Mouse (Mus musculus): ENCODE results near the gene Sgcb. TPM values are rescaled to one million over a fixed set of nuclear protein-coding genes. Genes with fewer than 3 reads are reported as not detected.

Sgcb gene
- polyA plus RNA-seq, 1 experiment, result 16.9 TPM

DNA sequence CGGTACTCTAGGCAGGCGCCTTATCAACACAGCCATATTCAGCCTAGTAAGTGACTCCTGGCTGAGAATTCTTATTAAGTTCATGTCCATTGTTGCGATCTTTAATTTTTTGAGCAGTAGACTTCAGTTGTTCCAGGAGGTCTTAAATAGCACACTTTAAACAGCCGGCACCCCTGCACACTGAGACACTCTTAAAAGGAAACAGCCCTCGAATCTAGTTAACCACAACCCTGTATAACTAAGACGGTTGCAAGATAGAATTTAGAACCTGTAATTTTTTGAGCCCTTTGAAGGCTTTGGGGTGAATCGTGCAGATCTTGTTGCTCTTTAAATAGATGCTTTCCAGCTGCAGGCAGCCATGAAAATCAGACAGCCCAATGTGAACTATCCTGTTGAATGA lies 32.4 kb downstream of the Sgcb start:
- Histone ChIP-seq H3K4me1 (ENCODE audit: control insufficient read depth, insufficient read depth, low read length) (no peaks in the 10 kb centered on the region), H3K27ac (ENCODE audit: insufficient read depth, low read depth, low read length) (no peak overlapping the region), H3K4me3 (ENCODE audit: insufficient read depth, low read length) (no peak overlapping the region)
- TF ChIP-seq CTCF (IDR thresholded peaks at IDR 0.05; ENCODE audit: low read depth, low read length), result no peak
- no peak for TF ChIP-seq POLR2A (IDR thresholded peaks at IDR 0.05; ENCODE audit: borderline replicate concordance, low read depth, low read length)

GRCm38 (mm10) chr5:73613296-73613695 lies 34.3 kb downstream of the Sgcb start:
- no peaks in the 10 kb centered on the region for H3K4me1 ChIP-seq (ENCODE audit: control insufficient read depth, insufficient read depth, low read length)
- no peak for TF ChIP-seq CTCF (IDR thresholded peaks at IDR 0.05; ENCODE audit: low read depth, low read length)
- TF ChIP-seq POLR2A (IDR thresholded peaks at IDR 0.05; ENCODE audit: borderline replicate concordance, low read depth, low read length), result no peak
- H3K27ac ChIP-seq (ENCODE audit: insufficient read depth, low read depth, low read length), result no peak overlapping the region

GRCm38 (mm10) chr5:73611071-73611470 lies 36.5 kb downstream of the Sgcb start:
- Histone ChIP-seq H3K27ac (ENCODE audit: insufficient read depth, low read depth, low read length) (no peak overlapping the region), H3K4me3 (ENCODE audit: insufficient read depth, low read length) (no peak overlapping the region), H3K4me1 (ENCODE audit: control insufficient read depth, insufficient read depth, low read length) (no peaks in the 10 kb centered on the region)
- TF ChIP-seq POLR2A (IDR thresholded peaks at IDR 0.05; ENCODE audit: borderline replicate concordance, low read depth, low read length) (no peak), CTCF (IDR thresholded peaks at IDR 0.05; ENCODE audit: low read depth, low read length) (no peak)

More at GRCm38 (mm10) chr5:73613296-73613695, 34.3 kb downstream of the Sgcb start:
- H3K4me3 ChIP-seq (ENCODE audit: insufficient read depth, low read length), result no peak overlapping the region

DNA sequence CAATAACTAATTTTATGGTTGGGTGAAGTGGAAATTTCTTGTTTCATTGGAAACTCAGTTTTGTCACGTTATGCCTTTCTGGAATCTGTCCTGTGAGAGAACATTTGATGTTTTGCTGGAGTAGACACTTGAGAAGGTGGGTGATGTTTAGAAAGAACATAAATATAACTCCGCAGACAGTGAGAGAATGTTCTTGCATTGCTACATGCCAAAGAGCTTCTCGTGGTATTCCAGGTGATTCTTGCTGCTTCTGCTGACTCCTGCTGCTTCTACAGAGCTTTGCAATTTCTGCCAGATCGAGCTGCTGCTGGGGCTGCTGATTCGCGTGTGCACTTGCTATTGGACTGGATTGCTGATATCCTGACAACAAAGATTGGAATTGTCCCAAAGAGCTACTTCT lies 42.6 kb downstream of the Sgcb start:
- Histone ChIP-seq H3K27ac (ENCODE audit: insufficient read depth, low read depth, low read length) (no peak overlapping the region), H3K4me1 (ENCODE audit: control insufficient read depth, insufficient read depth, low read length) (no peaks in the 10 kb centered on the region), H3K4me3 (ENCODE audit: insufficient read depth, low read length) (no peak overlapping the region)
- TF ChIP-seq CTCF (IDR thresholded peaks at IDR 0.05; ENCODE audit: low read depth, low read length) (no peak), POLR2A (IDR thresholded peaks at IDR 0.05; ENCODE audit: borderline replicate concordance, low read depth, low read length) (no peak)

- Histone ChIP-seq H3K27ac (ENCODE audit: insufficient read depth, low read depth, low read length) (no peak overlapping the region), H3K4me1 (ENCODE audit: control insufficient read depth, insufficient read depth, low read length) (no peaks in the 10 kb centered on the region), H3K4me3 (ENCODE audit: insufficient read depth, low read length) (no peak overlapping the region)
- TF ChIP-seq CTCF (IDR thresholded peaks at IDR 0.05; ENCODE audit: low read depth, low read length) (no peak), POLR2A (IDR thresholded peaks at IDR 0.05; ENCODE audit: borderline replicate concordance, low read depth, low read length) (no peak)
Observed at GRCm38 (mm10) chr5:73604542-73604941, 43.0 kb downstream of the Sgcb start.

DNA sequence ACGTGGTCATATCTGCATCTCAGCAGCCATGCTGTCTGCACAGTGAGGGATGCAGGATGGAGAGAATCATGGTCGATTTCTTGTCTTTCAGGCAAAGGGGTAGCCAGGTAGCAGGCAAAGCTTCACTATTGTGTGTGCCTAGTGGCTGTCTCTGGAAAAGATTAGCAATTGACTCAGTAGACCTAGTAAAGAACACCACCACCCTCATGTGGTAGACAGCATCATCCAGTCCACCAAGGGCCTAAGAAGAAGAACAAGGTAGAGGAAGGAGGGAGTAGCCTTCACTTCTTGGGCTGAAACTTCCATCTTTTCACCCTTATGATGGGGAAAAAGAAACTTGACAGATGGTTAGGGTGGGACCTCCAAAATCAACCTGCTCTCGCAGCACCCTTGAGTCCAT lies 44.7 kb downstream of the Sgcb start:
- Histone ChIP-seq H3K4me1 (ENCODE audit: control insufficient read depth, insufficient read depth, low read length) (no peaks in the 10 kb centered on the region), H3K27ac (ENCODE audit: insufficient read depth, low read depth, low read length) (no peak overlapping the region), H3K4me3 (ENCODE audit: insufficient read depth, low read length) (no peak overlapping the region)
- TF ChIP-seq CTCF (IDR thresholded peaks at IDR 0.05; ENCODE audit: low read depth, low read length), result no peak
- TF ChIP-seq POLR2A (IDR thresholded peaks at IDR 0.05; ENCODE audit: borderline replicate concordance, low read depth, low read length), result no peak

GRCm38 (mm10) chr5:73601361-73601763 lies 46.2 kb downstream of the Sgcb start:
- TF ChIP-seq POLR2A (IDR thresholded peaks at IDR 0.05; ENCODE audit: borderline replicate concordance, low read depth, low read length), result no peak
- TF ChIP-seq CTCF (IDR thresholded peaks at IDR 0.05; ENCODE audit: low read depth, low read length), result no peak
- Histone ChIP-seq H3K27ac (ENCODE audit: insufficient read depth, low read depth, low read length) (no peak overlapping the region), H3K4me3 (ENCODE audit: insufficient read depth, low read length) (no peak overlapping the region), H3K4me1 (ENCODE audit: control insufficient read depth, insufficient read depth, low read length) (no peaks in the 10 kb centered on the region)

DNA sequence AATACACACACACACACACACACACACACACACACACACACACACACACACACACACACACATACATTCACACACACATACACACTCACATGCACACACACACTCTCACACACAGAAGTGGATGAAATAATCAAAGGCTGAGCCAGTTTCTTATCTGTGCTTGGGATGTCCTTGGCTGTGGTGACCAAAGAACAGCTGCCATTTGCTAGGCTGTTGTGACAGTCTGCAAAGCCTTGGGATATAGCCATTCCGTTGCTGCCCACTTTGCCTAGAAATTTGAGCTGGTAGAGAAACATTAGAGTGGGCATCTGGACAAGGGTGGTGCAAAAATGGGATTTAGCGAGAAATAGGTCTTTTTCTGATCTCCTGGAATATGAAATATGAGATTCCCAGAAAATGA lies 47.6 kb downstream of the Sgcb start:
- Histone ChIP-seq H3K4me3 (ENCODE audit: insufficient read depth, low read length) (no peak overlapping the region), H3K27ac (ENCODE audit: insufficient read depth, low read depth, low read length) (no peak overlapping the region), H3K4me1 (ENCODE audit: control insufficient read depth, insufficient read depth, low read length) (no peaks in the 10 kb centered on the region)
- TF ChIP-seq CTCF (IDR thresholded peaks at IDR 0.05; ENCODE audit: low read depth, low read length) (no peak), POLR2A (IDR thresholded peaks at IDR 0.05; ENCODE audit: borderline replicate concordance, low read depth, low read length) (no peak)

DNA sequence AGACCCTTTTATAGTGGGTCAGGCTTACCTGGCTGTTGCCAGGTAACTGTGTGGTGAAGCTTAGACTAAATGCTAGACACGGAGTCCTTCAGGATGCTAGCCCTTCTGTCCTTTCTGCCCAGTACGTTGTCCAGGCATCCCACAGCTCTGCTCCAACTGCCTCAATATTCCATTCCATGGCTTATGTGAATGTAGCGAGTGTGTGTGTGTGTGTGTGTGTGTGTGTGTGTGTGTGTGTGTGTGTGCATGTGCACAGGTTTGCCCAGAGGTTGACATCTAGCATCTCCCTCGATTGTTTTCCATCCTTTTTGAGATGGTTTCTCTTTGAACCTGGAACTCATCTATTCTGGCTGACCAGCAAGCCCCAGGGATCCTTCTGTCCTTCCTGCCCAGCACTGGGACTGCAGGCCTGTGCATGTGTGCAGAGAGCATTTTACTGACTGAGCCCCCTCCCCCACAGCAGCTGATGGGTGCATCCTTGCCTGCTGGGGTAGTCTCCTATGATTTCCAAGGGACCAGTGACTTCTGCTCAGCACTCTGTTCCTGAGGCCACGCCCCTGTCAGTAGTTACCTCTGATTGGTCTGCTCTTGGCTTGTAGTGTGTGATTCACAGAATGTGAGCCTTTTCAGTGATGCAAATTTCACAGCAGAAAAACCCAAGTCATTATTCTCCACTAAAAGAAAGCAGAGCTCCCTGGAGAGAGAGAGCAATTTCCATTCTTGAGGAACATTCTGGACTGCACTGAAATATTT lies 48.5 kb downstream of the Sgcb start:
- no peaks in the 10 kb centered on the region for H3K4me1 ChIP-seq (ENCODE audit: control insufficient read depth, insufficient read depth, low read length)
- TF ChIP-seq CTCF (IDR thresholded peaks at IDR 0.05; ENCODE audit: low read depth, low read length) (no peak), POLR2A (IDR thresholded peaks at IDR 0.05; ENCODE audit: borderline replicate concordance, low read depth, low read length) (no peak)
- no peak overlapping the region for H3K27ac ChIP-seq (ENCODE audit: insufficient read depth, low read depth, low read length)
- H3K4me3 ChIP-seq (ENCODE audit: insufficient read depth, low read length), result no peak overlapping the region

DNA sequence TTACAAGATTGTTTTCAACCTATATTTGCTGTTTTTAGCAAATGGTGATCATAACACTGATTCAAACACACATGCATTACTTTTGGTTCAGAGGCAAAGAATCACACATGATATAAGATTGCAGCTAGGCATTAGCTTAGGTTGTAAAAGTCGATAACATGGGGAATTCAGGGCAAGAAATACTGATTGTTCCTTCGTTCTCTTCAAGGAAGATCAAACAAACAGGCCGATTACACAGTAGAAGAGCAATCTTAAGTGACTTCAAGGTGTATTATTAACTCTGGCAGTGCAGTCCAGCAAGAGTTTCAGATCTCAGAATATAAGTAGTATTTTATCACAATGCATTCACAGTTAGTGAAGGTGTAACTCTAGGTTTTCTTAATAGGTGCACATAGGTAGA lies 60.5 kb downstream of the Sgcb start:
- TF ChIP-seq POLR2A (IDR thresholded peaks at IDR 0.05; ENCODE audit: borderline replicate concordance, low read depth, low read length) (no peak), CTCF (IDR thresholded peaks at IDR 0.05; ENCODE audit: low read depth, low read length) (no peak)
- H3K27ac ChIP-seq (ENCODE audit: insufficient read depth, low read depth, low read length), result no peak overlapping the region
- no peak overlapping the region for H3K4me3 ChIP-seq (ENCODE audit: insufficient read depth, low read length)
- H3K4me1 ChIP-seq (ENCODE audit: control insufficient read depth, insufficient read depth, low read length), result no peaks in the 10 kb centered on the region

Data from bone marrow macrophage, adult 2 months (primary cell).